Mouse (Mus musculus): ENCODE results near the gene Cenpb. TPM values are rescaled to one million over a fixed set of nuclear protein-coding genes. Genes with fewer than 3 reads are reported as not detected.

The Cenpb gene
- total RNA-seq, 1 experiment from 2014 or later = 66.5 TPM

DNA sequence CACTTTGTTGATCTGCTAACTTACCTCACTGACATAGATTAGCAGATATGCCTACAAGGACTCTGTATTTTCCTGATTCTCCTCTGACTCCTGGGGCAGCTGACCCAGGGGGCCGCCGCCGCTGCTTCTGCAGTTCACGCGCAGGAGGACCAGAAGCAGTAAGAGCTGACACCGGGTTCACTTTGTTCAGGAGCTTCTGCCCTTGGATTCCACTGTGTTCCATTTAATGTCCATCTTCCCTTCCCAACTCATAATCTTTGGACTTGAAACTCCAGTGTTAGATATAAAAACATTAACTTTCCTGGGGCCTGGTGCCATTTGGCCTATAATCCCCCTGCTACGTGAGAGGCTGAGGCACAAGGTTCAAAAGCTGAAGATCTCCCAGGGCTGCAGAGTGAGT is 15.9 kb downstream of the Cenpb start:
- no peak for DNase-seq

DNA sequence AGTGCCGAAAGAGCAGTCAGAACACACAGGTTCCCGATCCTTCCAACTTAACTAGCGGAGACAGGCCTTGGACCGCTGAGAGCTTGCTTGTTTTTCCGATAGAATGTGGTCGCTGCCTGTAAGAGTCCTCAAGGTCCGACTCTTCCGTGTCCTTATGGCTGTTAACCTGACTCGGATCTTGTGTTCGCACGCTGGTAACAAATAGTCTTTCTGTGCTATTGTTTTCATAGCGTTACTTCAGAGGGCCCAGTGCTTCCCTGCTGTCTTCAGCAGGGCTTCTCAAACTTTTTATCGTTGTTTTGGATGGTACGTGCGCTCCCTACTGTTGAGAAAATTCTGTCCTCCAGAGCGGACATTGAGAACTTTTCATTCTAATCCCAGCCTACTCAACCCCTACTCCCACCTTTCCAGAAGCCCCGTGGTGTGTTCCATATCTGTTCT is 19.2 kb downstream of the Cenpb start:
- DNase-seq = no peak

GRCm38 (mm10) chr2:131159938-131160581 is 19.8 kb downstream of the Cenpb start, which contains the start of gene 1700037H04Rik:
Gene 1700037H04Rik (minus strand): TSS chr2:131160081.
- DNase-seq = peak; percentile 95

DNA sequence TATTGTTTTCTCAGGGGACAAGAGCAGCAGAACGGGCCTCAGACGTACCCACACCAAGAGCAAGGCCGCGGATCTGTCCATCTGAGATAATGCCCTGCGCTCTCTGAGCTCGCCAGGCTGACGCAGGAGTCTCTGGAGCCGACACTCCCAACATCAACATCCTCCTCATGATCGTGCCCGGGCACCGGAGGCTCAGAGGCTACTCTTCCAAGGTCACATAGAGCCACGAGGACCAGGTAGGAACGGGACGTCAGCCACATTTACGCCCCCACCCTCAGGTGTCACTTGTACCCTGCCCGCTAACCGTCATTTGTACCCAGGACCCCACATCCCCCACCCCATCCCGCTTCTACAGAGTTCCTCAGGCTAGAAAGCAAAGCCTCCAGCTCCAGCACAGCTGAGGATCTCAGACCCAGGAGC is 20.4 kb downstream of the Cenpb start:
- DNase-seq = peak; percentile 40

GRCm38 (mm10) chr2:131156987-131157386 is 22.9 kb downstream of the Cenpb start:
- DNase-seq = no peak

- DNase-seq = no peak
These were observed 25.8 kb downstream of the Cenpb start for GRCm38 (mm10) chr2:131154036-131154435.

DNA sequence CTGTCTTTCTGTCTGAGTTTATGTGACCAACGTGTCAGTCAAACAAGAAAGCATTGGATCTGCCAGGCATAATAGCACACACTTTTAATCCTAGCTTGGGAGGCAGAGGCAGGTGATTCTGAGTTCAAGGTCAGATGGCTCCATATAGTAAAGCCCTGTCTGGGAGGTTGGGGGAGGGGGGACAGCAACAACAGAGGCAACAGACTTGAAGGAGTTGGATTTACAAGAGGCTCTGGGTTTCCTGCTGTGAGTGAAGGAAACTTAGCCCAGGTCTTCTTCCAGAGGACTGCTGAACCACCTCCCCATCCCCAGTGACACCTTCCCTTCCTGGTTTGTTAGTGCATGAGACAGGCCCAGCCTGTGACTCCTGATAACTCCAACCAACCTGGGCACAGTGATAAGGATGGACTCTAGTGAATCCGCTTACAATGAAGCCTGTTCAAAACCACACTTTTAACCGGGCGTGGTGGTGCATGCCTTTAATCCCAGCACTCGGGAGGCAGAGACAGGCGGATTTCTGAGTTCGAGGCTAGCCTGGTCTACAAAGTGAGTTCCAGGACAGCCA is 27.6 kb downstream of the Cenpb start:
- no peak for DNase-seq

- DNase-seq = no peak
These were observed 30.7 kb downstream of the Cenpb start for GRCm38 (mm10) chr2:131149254-131149578.

- no peak for DNase-seq
These were observed 31.3 kb downstream of the Cenpb start for GRCm38 (mm10) chr2:131148353-131149253.

GRCm38 (mm10) chr2:131147043-131147365 is 32.9 kb downstream of the Cenpb start:
- DNase-seq = no peak

- no peak for DNase-seq
These were observed 33.4 kb downstream of the Cenpb start for GRCm38 (mm10) chr2:131146193-131147042.

DNA sequence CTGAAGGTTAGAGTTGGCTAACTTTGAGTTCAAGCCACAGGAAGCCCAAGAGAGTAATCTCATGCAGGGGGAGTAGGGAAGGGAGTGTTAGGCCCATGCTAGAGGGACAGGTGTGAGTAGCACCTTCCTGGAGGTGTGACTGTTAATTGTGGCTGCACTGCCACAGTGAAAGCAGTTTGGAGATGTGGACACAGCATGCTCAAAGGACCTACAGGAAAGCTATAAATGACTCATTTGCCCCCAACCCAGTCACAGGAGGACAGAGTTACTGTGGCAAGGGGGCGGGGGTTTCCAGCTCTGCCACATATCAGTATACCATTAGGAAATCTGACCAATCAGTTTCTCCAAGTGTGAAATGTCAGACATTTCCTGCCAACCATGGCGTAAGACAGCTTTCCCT is 34.3 kb downstream of the Cenpb start:
- DNase-seq = no peak

DNA sequence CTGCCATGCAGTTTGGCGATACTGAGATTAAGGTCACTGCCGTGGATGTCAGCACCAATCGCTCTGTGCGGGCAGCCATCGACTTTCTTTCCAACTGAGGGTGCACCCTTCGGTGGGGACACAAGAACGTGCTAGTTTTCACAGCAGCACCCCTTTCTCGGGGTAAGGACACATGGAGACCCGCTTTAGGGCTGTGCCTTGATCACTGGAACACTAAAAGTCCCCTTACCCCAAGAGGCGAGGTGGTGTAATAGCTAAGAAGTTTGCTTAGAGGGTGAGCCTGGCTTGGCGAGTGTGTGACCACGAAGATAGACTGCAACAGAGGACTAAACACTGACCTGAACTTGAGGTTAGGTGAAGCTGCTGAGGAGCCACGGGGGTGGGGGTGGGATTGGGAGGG is 34.7 kb downstream of the Cenpb start:
- no peak for DNase-seq

DNA sequence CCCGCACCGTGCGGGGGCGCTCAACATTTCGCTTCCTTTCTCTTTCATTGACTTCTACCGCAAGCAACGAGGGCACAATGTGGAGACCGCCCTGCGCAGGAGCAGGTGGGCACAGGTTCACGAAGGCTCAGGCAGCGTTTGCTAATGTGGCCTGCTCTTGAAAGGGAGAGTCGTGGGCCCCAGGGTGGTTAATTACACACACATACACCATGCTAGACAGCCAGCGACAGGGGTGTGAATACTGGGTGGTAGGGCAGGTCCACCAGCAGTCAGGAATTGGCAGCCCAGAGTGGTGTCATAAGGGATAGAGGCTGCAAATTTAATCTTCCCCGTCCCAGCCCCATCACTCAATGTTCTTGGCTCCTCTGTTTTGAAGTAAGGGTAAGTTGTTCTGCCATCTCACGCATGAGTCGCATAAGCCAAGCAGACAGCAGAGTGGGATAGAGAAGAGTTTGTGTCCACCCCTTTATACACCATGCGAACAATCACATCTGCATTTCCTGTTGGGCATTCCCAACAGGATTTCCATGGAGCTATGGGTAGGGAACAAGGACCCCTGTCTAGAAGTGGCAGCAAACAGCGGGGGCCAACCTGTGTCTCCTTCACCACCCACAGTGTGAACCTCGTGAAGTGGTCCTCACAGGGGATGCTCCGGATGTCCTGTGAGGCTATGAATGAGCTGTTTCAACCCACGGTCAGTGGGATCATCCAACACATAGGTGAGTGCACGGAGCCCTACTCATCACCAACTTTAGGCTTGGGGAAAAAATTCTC is 36.7 kb downstream of the Cenpb start:
- DNase-seq = no peak

- peak; percentile 72 for DNase-seq
These were observed 37.3 kb downstream of the Cenpb start for GRCm38 (mm10) chr2:131142592-131142991.

DNA sequence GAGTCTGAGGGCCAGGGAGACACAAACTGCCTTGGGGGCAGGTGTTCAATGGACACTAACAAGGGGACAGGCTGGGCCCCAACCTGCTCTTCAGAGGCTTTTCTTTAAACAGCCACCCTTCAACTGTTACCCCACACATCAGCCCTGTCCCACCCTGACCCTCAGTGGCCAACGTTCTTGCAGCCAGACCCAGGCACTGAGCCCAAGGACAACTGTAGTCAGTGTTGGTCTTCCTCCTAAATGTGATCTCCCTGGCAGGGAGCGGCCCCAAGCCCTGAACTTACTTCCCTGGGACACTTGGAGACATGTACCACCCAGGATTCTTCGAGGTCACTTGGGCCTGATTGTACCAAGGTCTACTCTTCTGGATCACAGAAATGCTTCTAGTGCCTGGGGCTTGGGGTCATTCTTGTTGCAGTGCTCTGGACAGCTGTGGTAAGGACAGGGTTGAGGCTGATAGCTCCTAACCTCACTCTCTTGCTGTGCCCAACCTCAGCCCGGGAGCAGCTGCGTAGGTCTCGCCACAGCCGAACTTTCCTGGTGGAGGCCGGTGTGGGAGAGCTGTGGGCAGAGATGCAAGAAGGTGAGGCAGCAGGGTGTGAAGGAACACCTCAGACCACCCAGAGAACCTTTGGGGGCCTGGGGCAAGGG is 38.4 kb downstream of the Cenpb start:
- DNase-seq = no peak

GRCm38 (mm10) chr2:131140533-131140905 is 39.3 kb downstream of the Cenpb start:
- no peak for DNase-seq

DNA sequence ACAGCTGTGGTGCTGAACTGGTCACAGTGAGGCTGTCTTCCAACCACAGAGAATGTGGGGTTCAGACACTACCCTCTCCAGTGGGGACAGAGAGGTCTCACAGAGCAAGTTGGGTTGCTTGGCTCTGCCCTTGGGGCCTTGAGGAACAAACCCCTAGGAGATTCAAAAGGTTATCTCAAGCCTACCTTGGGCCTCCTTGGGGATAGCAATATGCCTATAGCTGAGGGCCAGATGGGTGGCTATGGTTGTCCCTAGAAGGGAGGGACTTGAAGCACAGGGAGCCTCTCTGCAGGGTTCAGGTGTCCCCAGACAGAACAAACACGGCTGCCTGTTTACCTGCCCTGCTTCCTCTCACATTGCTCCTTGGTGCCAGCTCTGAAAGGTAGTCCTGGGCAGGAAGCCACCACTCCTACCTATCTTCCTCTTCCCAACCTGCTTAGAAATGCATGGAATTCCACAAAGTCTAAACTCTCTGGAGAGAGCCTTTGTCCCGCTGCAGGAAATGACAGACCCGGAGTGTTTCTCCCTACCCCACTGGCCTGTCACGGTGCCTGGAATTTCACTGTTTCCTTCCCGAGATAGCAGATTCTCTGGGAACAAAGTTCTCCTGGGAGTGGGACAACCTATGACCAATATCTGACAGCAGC is 39.9 kb downstream of the Cenpb start:
- DNase-seq = no peak

DNA sequence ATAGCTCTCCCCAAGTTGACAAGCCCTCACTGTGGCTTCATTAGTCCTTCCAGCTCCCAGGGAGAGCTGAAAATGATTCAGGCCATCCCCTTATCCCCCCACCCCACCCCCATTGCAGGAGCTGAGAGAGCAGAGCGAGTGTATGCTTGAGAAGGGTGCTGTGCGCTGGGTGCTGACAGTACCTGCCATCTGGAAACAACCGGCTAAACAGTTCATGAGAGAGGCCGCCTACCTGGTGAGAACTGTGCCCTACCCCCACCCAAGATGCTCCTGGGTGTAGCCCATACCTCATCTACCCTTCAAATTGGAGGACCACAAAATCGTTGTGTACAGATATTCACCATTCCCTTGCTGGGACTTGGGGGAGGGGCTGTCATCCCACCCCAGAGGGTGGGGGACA is 40.6 kb downstream of the Cenpb start:
- DNase-seq = no peak

DNA sequence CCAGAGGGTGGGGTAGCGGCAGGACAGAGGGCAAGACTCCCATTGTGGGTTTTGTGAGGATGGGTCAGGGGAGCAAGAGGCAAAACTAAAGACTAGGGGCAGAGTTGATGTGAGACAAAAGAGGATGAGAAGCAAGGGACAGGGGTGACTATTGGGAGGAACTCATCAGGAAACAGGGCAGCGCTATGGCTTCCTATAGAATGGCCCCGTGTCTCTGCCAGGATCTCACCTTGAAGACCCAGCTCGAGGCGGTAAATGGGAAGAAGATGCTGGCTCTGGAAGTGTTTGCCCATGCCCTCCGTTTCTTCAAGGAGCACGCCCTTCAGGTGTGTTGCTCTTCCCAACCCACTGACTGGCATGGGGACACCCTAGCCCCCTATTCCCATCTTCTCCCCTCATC is 41.1 kb downstream of the Cenpb start:
- DNase-seq = no peak

- no peak for DNase-seq
These were observed 41.6 kb downstream of the Cenpb start for GRCm38 (mm10) chr2:131138296-131138695.

All from adrenal gland, postnatal 25 days (tissue).